ENCODE assay signal across 8 mouse cellular contexts in the genomic region with DNA sequence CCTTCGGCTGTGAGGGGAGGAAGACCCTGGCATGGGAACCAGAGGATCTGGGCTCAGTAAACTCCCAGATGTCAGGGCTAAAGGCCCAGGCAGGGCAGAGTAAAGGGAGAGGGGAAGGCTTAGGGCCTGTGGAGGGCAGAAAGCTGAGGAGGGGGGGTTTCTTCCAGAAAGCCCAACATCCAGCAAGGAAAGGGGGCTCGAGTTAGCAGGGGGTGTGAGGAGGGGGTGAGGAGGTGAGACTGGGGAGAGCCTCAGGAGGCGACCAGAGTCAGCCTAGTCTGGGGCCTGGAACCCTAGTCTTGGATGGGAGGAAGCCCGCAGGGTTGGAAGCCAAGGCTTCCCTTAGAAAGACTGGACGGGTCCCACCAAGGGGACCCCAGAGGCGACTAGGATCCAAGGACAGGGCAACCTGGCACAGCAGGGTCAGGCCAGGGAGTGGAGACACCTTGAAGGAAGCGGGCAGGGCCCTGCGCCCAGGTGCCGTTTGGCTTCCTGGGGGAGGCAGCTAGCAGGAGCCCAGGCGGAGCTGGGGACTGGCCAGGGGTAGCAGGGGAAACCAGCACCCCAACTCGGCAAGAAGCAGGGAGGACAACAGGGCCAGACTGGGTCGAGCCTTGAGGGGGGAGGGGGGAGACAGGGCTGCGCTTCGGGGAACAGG. TPM values are rescaled to one million over a fixed set of nuclear protein-coding genes. Genes with fewer than 3 reads are reported as not detected.
DNase-seq lines count a peak whose midpoint lies in the region; ATAC-seq and TF ChIP-seq lines count a peak whose summit lies in the region.

No protein-coding gene starts in this region.

- peak overlapping the region; percentile 87 for H3K9ac ChIP-seq in lung, embryonic 14.5 days
- peak overlapping the region; percentile 70 for H3K9ac ChIP-seq in hindbrain, embryonic 15.5 days
- H3K9ac ChIP-seq in midbrain, embryonic 15.5 days: peak overlapping the region; percentile 82

- H3K4me2 ChIP-seq in lung, embryonic 14.5 days: peak overlapping the region; percentile 94
- peak overlapping the region; percentile 97 for H3K4me2 ChIP-seq in hindbrain, embryonic 15.5 days
- peak overlapping the region; percentile 65 for H3K4me2 ChIP-seq in midbrain, embryonic 15.5 days

- H3K9me3 ChIP-seq in lung, embryonic 14.5 days (ENCODE audit: low read depth, low read length): no peaks in the 10 kb centered on the region
- H3K9me3 ChIP-seq in hindbrain, embryonic 15.5 days: no peaks in the 10 kb centered on the region
- no peaks in the 10 kb centered on the region for H3K9me3 ChIP-seq in midbrain, embryonic 15.5 days

- H3K4me3 ChIP-seq in lung, embryonic 14.5 days (ENCODE audit: low read depth, low read length): peak overlapping the region; percentile 84
- peak overlapping the region; percentile 90 for H3K4me3 ChIP-seq in hindbrain, embryonic 15.5 days
- peak overlapping the region; percentile 91 for H3K4me3 ChIP-seq in midbrain, embryonic 15.5 days

- ATAC-seq in lung, embryonic 14.5 days (ENCODE audit: insufficient read depth): peak; percentile 1; the same call in 1 of the 2 replicates
- peak; percentile 23 for ATAC-seq in hindbrain, embryonic 15.5 days (ENCODE audit: low FRiP score, low read depth)
- ATAC-seq in midbrain, embryonic 15.5 days (replicated peaks): peak; percentile 49

- H3K27ac ChIP-seq in lung, embryonic 14.5 days (ENCODE audit: low read depth): peak overlapping the region; percentile 81; the same call in 1 of the 2 replicates
- H3K27ac ChIP-seq in hindbrain, embryonic 15.5 days (replicated peaks): peak overlapping the region; percentile 78
- H3K27ac ChIP-seq in midbrain, embryonic 15.5 days: peak overlapping the region; percentile 76

- peaks cover 10% of the 10 kb centered on the region; the same call in 1 of the 2 replicates for H3K36me3 ChIP-seq in lung, embryonic 14.5 days (ENCODE audit: insufficient read depth)
- no peaks in the 10 kb centered on the region for H3K36me3 ChIP-seq in hindbrain, embryonic 15.5 days
- 0 out of 2 replicates have a peak, but pooled peaks cover 3% of the 10 kb centered on the region for H3K36me3 ChIP-seq in midbrain, embryonic 15.5 days (replicated peaks)

- TF ChIP-seq CTCF in lung, embryonic 14.5 days (IDR thresholded peaks at IDR 0.05; ENCODE audit: low read depth): no peak

- WGBS in lung, embryonic 14.5 days: 5% methylated on average over 14 of the region's 14 CpGs
- 7% methylated on average over 13 of the region's 14 CpGs for WGBS in hindbrain, embryonic 15.5 days
- WGBS in midbrain, embryonic 15.5 days: 10% methylated on average over 14 of the region's 14 CpGs

- DNase-seq in adrenal gland, postnatal 25 days: peak; percentile 24
- DNase-seq in adrenal gland, postnatal 36 days: no peak
- DNase-seq in lung, embryonic 14.5 days: no peak
- no peak for DNase-seq in lung, postnatal 36 days
- DNase-seq in testis, postnatal 14 days (ENCODE audit: low spot score): no peak
- no peak for DNase-seq in kidney, postnatal 10 days

- H3K27me3 ChIP-seq in lung, embryonic 14.5 days (ENCODE audit: insufficient read depth, low read length): no peaks in the 10 kb centered on the region
- H3K27me3 ChIP-seq in hindbrain, embryonic 15.5 days: no peaks in the 10 kb centered on the region
- no peaks in the 10 kb centered on the region for H3K27me3 ChIP-seq in midbrain, embryonic 15.5 days (replicated peaks)

- H3K4me1 ChIP-seq in lung, embryonic 14.5 days (ENCODE audit: insufficient read depth): no peaks in the 10 kb centered on the region
- peaks cover 30% of the 10 kb centered on the region for H3K4me1 ChIP-seq in hindbrain, embryonic 15.5 days (replicated peaks)
- H3K4me1 ChIP-seq in midbrain, embryonic 15.5 days: peaks cover 27% of the 10 kb centered on the region

RNA-seq across cellular contexts. Expression of a gene that starts 1.1 kb away (rescaled TPM):
- total RNA-seq in adrenal gland, postnatal 25 days (2021): 56.0 and 69.2 TPM in 2 replicates
- total RNA-seq in adrenal gland, postnatal 36 days (2021): 10 to 100 TPM; 46.5 to 50.3 TPM
- polyA plus RNA-seq in lung, embryonic 14.5 days (2014; fragmentation: Nextera tagmentation; extraction: Ambion mirVana): 8.7 and 11.1 TPM in 2 replicates
- 18.4 and 18.7 TPM in 2 replicates for polyA plus RNA-seq in hindbrain, embryonic 15.5 days (2015; fragmentation: Nextera tagmentation; extraction: Ambion mirVana)
- polyA plus RNA-seq in midbrain, embryonic 15.5 days (2015; fragmentation: Nextera tagmentation; extraction: Ambion mirVana): 20.4 and 20.6 TPM in 2 replicates

RNA-seq across cellular contexts. Expression of a gene that starts 5.6 kb away (rescaled TPM):
- 31.9 and 38.0 TPM in 2 replicates for total RNA-seq in adrenal gland, postnatal 25 days (2021)
- 10 to 100 TPM; 41.1 to 49.6 TPM for total RNA-seq in adrenal gland, postnatal 36 days (2021)
- 1.7 and 2.2 TPM in 2 replicates for polyA plus RNA-seq in lung, embryonic 14.5 days (2014; fragmentation: Nextera tagmentation; extraction: Ambion mirVana)
- polyA plus RNA-seq in hindbrain, embryonic 15.5 days (2015; fragmentation: Nextera tagmentation; extraction: Ambion mirVana): 0.76 and 0.82 TPM in 2 replicates
- 0.17 and 0.57 TPM in 2 replicates for polyA plus RNA-seq in midbrain, embryonic 15.5 days (2015; fragmentation: Nextera tagmentation; extraction: Ambion mirVana)

RNA-seq across cellular contexts. Expression of a gene that starts 50.6 kb away (rescaled TPM):
- 13.0 and 15.9 TPM in 2 replicates for total RNA-seq in adrenal gland, postnatal 25 days (2021)
- total RNA-seq in adrenal gland, postnatal 36 days (2021): 10 to 100 TPM in 1 of 2 experiments, 1 to 10 TPM in 1; 8.7 to 12.1 TPM
- 1.1 and 1.7 TPM in 2 replicates for polyA plus RNA-seq in lung, embryonic 14.5 days (2014; fragmentation: Nextera tagmentation; extraction: Ambion mirVana)
- polyA plus RNA-seq in hindbrain, embryonic 15.5 days (2015; fragmentation: Nextera tagmentation; extraction: Ambion mirVana): 4.5 and 4.8 TPM in 2 replicates
- 4.8 and 5.0 TPM in 2 replicates for polyA plus RNA-seq in midbrain, embryonic 15.5 days (2015; fragmentation: Nextera tagmentation; extraction: Ambion mirVana)

RNA-seq across cellular contexts. Expression of a gene that starts 50.7 kb away (rescaled TPM):
- total RNA-seq in adrenal gland, postnatal 25 days (2021): 76.5 and 92.1 TPM in 2 replicates
- total RNA-seq in adrenal gland, postnatal 36 days (2021): 10 to 100 TPM; 73.1 to 91.1 TPM
- 77.3 and 83.5 TPM in 2 replicates for polyA plus RNA-seq in lung, embryonic 14.5 days (2014; fragmentation: Nextera tagmentation; extraction: Ambion mirVana)
- 39.4 and 41.4 TPM in 2 replicates for polyA plus RNA-seq in hindbrain, embryonic 15.5 days (2015; fragmentation: Nextera tagmentation; extraction: Ambion mirVana)
- polyA plus RNA-seq in midbrain, embryonic 15.5 days (2015; fragmentation: Nextera tagmentation; extraction: Ambion mirVana): 38.3 and 39.1 TPM in 2 replicates

RNA-seq across cellular contexts. Expression of a gene that starts 53.0 kb away (rescaled TPM):
- total RNA-seq in adrenal gland, postnatal 25 days (2021): 1.1 TPM in 1 of 2 replicates, not detected in the other
- under 1 TPM in 1 of 2 experiments, not detected in 1; 0.66 TPM for total RNA-seq in adrenal gland, postnatal 36 days (2021)
- 2.8 and 11.1 TPM in 2 replicates for polyA plus RNA-seq in lung, embryonic 14.5 days (2014; fragmentation: Nextera tagmentation; extraction: Ambion mirVana)
- polyA plus RNA-seq in hindbrain, embryonic 15.5 days (2015; fragmentation: Nextera tagmentation; extraction: Ambion mirVana): 0.23 and 1.4 TPM in 2 replicates
- not detected in 2 replicates for polyA plus RNA-seq in midbrain, embryonic 15.5 days (2015; fragmentation: Nextera tagmentation; extraction: Ambion mirVana)
